Mouse (Mus musculus) mesoderm, embryonic 11.5 days (tissue): Measurements from ENCODE around the gene Adgrg1.

Experiments used
- DNase-seq: peaks from one replicate; pipeline ENCODE4 v3.0.0-alpha.2; 2012; ENCODE audit warnings: low read depth, low spot score

Gene Adgrg1

GRCm38 (mm10) chr8:94976651-94977417, 2.3 kb downstream of the Adgrg1 start:
- DNase-seq: no peak

- no peak for DNase-seq
These were observed 3.6 kb downstream of the Adgrg1 start for GRCm38 (mm10) chr8:94978131-94978530.

DNA sequence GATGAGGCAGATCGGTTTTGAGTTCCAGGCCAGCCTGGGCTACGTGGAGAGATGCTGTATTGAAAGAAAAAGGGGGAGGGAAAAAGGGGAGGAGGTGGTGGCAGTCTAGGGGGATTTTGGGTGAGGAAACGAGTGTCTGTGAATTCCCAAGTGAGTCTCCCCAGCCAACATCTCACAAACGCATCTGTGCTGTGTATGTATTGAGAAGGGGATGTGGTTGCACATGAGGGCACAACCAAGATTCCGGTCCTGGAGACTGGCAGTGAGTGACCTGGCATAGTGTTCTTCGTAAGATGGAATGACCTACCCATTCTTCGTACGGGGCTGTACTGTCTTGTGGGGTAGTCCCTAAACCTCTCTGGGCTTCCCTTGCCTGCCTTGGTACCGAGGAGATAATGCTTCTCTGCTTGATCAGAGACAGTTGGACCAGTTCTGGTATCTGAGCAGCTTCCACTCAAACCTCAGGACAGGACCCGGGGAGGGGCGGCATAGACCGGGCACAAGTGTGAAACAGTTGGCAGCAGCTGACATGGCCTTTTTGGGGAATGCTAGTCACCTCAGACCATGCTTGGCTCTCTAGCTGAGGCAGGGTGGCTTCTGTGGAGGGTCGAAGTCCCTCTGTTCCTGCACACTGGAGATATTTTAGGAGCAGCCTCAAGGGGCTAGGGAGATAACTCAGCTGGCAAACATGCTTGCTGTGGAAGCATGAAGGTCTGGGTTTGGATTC, 4.2 kb downstream of the Adgrg1 start:
- DNase-seq: no peak

DNA sequence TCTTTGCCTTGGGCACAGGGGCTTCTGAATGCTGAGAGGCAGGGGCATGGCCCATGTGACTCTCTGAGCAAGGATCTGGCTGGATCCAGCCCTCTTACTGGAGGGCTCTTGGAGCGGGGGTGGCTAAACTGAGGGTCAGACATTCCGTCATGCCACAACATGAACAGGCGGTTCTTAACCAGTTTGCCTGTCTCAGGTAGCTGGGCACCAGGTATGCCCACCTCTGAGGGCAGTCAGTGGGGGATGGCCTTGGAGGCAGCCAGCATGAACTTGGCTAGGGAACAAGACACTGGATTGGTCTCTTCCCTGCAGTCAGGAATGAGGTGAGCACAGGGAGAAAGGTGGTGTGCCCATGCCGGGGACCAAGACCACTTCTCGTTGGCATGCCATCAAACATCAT, 5.6 kb downstream of the Adgrg1 start:
- DNase-seq: no peak

DNA sequence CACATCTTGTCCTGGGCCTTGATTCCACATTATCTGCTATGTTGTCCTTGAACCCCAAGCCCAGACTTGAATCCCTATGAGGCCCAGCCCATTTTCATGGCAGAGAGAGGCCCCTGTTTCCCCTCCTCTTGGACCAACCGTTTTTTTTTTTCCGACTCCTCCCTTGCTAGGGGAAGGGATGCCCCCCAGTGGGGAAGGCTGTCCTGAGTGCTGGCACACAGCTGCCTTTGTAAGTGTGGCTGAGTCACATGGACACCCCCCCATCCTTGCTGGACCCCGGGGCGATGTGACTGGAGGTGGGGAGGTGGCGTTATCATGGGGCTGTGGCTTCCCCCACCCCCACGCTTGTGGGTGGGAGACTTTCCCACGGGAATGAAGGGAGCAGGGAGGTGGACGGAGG, 6.4 kb downstream of the Adgrg1 start:
- DNase-seq: no peak

DNA sequence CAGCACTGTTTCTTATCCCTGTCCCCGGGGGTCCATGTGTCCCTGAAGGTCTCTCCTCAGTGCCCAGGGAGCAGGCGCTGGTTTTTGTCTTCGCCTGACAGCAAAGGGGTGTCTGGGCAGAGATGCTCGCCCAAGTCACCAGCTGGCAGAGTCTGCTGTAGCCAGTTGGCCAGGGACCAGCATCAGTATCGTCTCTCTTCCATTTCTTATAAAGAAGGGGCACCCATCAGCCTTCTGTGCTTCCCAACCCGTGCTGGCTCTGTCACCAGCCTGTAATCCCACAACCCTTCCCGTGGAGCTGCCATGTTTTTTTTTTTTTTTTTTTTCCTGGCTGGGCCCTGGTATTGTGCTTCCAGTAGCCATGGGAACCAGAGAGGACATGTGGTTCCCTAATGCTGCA, 7.3 kb downstream of the Adgrg1 start:
- DNase-seq: no peak

- no peak for DNase-seq
These were observed 8.6 kb downstream of the Adgrg1 start for GRCm38 (mm10) chr8:94983146-94983545.

- DNase-seq: peak; percentile 48
These were observed 9.4 kb downstream of the Adgrg1 start for GRCm38 (mm10) chr8:94983881-94984516.

DNA sequence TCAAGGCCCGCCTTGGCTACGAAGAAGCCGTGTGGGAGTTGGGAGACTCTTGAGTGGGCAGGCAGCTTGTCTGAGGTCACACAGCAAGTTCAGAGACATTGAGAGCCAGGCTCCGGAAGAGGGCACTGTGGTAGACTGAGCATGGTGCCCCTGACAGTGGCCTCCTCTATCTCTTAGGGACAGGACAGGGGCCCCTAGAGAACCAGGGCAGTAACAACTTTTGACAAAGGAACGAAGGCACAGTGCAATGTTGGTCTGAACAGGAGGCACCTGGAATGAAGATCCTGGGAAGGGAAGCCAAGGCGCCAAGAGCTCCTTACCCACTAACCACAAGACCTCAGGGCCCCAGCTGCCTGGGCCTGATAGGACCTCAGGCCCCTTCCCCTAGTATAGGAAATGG, 10.5 kb downstream of the Adgrg1 start:
- DNase-seq: no peak

- no peak for DNase-seq
These were observed 12.1 kb downstream of the Adgrg1 start for GRCm38 (mm10) chr8:94986676-94987075.

DNA sequence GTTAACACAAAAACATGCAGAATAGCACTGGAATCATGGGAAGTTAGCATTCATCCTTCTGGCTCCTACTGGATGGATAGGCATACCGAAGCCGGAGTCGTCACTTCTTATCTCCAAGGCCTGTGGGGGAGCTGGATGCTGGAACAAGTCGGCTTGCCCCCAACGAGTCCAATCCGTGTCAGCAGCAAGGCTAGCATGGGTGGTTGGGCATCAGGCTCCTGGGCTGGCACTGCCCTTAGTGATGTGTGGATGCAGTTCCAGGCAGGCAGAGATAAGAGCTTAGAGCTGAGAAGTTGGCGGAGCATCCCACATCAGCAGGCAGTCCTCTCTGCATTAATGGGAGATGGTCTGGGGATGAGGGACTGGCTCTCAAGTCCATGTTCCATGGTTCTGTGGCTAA, 13.0 kb downstream of the Adgrg1 start:
- DNase-seq: no peak

- DNase-seq: no peak
These were observed 14.1 kb downstream of the Adgrg1 start for GRCm38 (mm10) chr8:94988619-94989018.

DNA sequence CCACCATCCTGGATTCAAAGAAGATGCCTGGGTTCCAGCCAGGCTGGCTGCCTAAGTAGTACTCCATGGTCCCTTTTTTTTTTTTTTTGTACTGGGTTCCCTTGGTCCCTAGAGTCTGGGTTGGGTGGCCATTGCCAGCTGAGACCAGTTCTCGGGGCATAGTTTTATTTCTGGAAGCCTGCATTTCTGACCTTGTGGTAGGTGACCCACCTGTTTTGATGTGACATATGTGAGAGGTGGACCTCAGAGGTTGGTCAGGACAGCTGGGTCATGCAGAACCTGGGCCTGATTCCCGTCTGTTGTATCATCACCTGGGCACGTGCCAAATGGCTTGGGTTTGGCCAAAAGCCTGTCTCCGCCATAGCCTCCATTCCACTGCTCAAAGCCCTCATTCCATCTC, 15.2 kb downstream of the Adgrg1 start:
- no peak for DNase-seq

GRCm38 (mm10) chr8:94990598-94991453, 16.3 kb downstream of the Adgrg1 start:
- no peak for DNase-seq

GRCm38 (mm10) chr8:94991454-94991994, 17.0 kb downstream of the Adgrg1 start:
- DNase-seq: no peak

DNA sequence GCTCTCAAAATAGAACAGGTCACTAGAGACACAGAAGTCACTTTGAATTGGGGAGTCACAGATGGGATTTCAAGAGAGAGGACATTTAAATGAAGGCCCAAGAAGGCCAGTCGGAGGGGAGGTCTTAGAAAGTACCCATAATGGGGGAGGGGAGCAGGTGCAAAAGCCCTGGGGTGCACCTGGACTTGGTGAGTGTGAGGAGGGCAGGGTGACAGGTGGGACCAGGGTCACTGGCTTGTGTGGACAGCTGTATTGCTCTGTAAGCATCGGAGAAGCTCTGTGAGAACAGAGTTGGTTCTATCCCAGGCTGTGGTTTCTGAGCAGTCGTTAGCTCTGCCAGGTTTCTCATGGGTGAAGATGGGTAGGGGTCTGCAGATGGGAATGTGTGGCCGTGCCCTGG, 17.5 kb downstream of the Adgrg1 start:
- no peak for DNase-seq

GRCm38 (mm10) chr8:94992534-94992933, 18.0 kb downstream of the Adgrg1 start:
- no peak for DNase-seq

GRCm38 (mm10) chr8:94992996-94993724, 18.6 kb downstream of the Adgrg1 start:
- DNase-seq: no peak

DNA sequence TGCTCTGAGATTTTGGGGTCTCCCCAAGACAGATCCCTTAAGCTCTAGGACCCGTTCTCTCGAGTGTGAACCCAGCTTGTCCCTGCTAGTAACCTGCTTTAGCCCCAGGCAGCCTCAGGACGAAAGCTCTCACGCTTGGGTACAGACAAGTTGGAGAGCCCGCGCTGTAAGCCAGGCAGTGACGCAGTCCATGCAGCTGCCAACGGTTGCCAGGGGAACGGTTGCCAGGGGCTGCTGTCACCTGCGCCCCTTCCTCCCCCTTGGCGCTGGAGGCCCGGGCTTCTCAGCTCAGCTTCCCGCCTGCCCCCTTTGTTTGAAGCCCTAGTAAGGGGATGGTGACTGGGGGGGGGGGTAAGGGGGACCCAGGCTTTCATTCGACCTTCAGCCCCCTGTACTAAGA, 19.5 kb downstream of the Adgrg1 start:
- DNase-seq: peak; percentile 91

GRCm38 (mm10) chr8:94994510-94994909, 20.0 kb downstream of the Adgrg1 start:
- no peak for DNase-seq
